In genomic region chr7:46415818-46416425, GRCm38 (mm10) we compare ENCODE assay signal across 25 mouse cellular contexts. TPM values are rescaled to one million over a fixed set of nuclear protein-coding genes. Genes with fewer than 3 reads are reported as not detected.
DNase-seq lines count a peak whose midpoint lies in the region; ATAC-seq and TF ChIP-seq lines count a peak whose summit lies in the region.
"Had no signal": no experiment of that assay in that cellular context is flagged by ENCODE, and none has a peak within 500 bp of the region (broad histone marks: within the 10 kb centered on the region; RNA-seq: fewer than 3 reads in every experiment).

No protein-coding gene starts in this region.

- H3K4me2 ChIP-seq in forebrain, embryonic 15.5 days (replicated peaks), result no peak overlapping the region
- H3K4me2 ChIP-seq: embryonic facial prominence, embryonic 12.5 days; forebrain, embryonic 12.5 days; heart, embryonic 15.5 days; hindbrain, embryonic 14.5 days; limb, embryonic 12.5 days; liver, embryonic 11.5 days; midbrain, embryonic 12.5 days; neural tube, embryonic 15.5 days had no signal

- H3K9ac ChIP-seq in forebrain, embryonic 15.5 days (replicated peaks), result no peak overlapping the region
- H3K9ac ChIP-seq: embryonic facial prominence, embryonic 12.5 days; forebrain, embryonic 12.5 days; heart, embryonic 15.5 days; hindbrain, embryonic 14.5 days; limb, embryonic 12.5 days; liver, postnatal 0 days; midbrain, embryonic 12.5 days; neural tube, embryonic 15.5 days had no signal

- H3K27me3 ChIP-seq in forebrain, embryonic 15.5 days, result no peaks in the 10 kb centered on the region
- no peaks in the 10 kb centered on the region for H3K27me3 ChIP-seq in forebrain, embryonic 10.5 days (ENCODE audit: poor library complexity, severe bottlenecking)
- H3K27me3 ChIP-seq in Patski, result peaks cover 5% of the 10 kb centered on the region
- H3K27me3 ChIP-seq: neural tube, embryonic 15.5 days had no signal

- POLR2A ChIA-PET in Patski (lab: Charles Lee), result no interaction called here

- H3K27ac ChIP-seq in forebrain, embryonic 15.5 days (replicated peaks), result 0 out of 2 replicates have a peak overlapping the region, but pooled peaks have one; percentile 17
- no peak overlapping the region for H3K27ac ChIP-seq in forebrain, embryonic 10.5 days
- H3K27ac ChIP-seq: embryonic facial prominence, embryonic 12.5 days; forebrain, embryonic 12.5 days; heart, embryonic 15.5 days; hindbrain, embryonic 14.5 days; limb, embryonic 12.5 days; midbrain, embryonic 12.5 days; neural tube, embryonic 15.5 days had no signal

- H3K4me3 ChIP-seq in forebrain, embryonic 15.5 days, result no peak overlapping the region
- no peak overlapping the region for H3K4me3 ChIP-seq in forebrain, embryonic 10.5 days
- H3K4me3 ChIP-seq: embryonic facial prominence, embryonic 12.5 days; forebrain, embryonic 12.5 days; heart, embryonic 15.5 days; limb, embryonic 12.5 days; midbrain, embryonic 12.5 days; neural tube, embryonic 15.5 days had no signal

- no peak for TF ChIP-seq CTCF in Patski (IDR thresholded peaks at IDR 0.05)

- DNase-seq in forebrain, embryonic 10.5 days (ENCODE audit: extremely low spot score, low spot score), result no peak
- peak; percentile 50 for DNase-seq in layer of hippocampus, adult 9-11 months
- DNase-seq in layer of hippocampus, adult 9-10 months (ENCODE audit: low spot score), result no peak
- DNase-seq in Muller cell, postnatal 12 days (ENCODE audit: inconsistent ontology term), result peak; percentile 32
- DNase-seq in Patski (ENCODE audit: low read depth, low spot score), result no peak
- no peak for DNase-seq in T-cell, adult 2 months (ENCODE audit: low spot score)
- no peak for DNase-seq in spleen, adult 12 weeks (ENCODE audit: low spot score)
- DNase-seq: adrenal gland, postnatal 14 days; heart, postnatal 36 days; kidney, adult 8-10 months; kidney, postnatal 10 days; liver, postnatal 0 days; right cerebral cortex, postnatal 14 days; thymus, postnatal 14 days had no signal

- in situ Hi-C loops in Patski (cut with MboI; ENCODE audit: low pct_unique_long_range_greater_than_20kb), result no loop called here

- CTCF ChIA-PET in Patski (lab: Charles Lee), result no interaction called here

- 0 out of 2 replicates have a peak, but pooled peaks cover 4% of the 10 kb centered on the region for H3K4me1 ChIP-seq in forebrain, embryonic 15.5 days
- no peaks in the 10 kb centered on the region; the same call in 1 of the 2 replicates for H3K4me1 ChIP-seq in forebrain, embryonic 10.5 days
- H3K4me1 ChIP-seq: embryonic facial prominence, embryonic 12.5 days; forebrain, embryonic 12.5 days; heart, embryonic 15.5 days; midbrain, embryonic 12.5 days had no signal

- no peaks in the 10 kb centered on the region for H3K36me3 ChIP-seq in forebrain, embryonic 15.5 days
- H3K36me3 ChIP-seq in forebrain, embryonic 10.5 days (replicated peaks), result no peaks in the 10 kb centered on the region
- H3K36me3 ChIP-seq: embryonic facial prominence, embryonic 12.5 days; forebrain, embryonic 12.5 days; heart, embryonic 15.5 days; limb, embryonic 12.5 days; midbrain, embryonic 12.5 days; neural tube, embryonic 15.5 days had no signal

- H3K9me3 ChIP-seq in forebrain, embryonic 15.5 days, result no peaks in the 10 kb centered on the region
- H3K9me3 ChIP-seq in forebrain, embryonic 10.5 days, result no peaks in the 10 kb centered on the region
- H3K9me3 ChIP-seq: embryonic facial prominence, embryonic 12.5 days; forebrain, embryonic 12.5 days; heart, embryonic 15.5 days; limb, embryonic 12.5 days; midbrain, embryonic 12.5 days; neural tube, embryonic 15.5 days had no signal

- ATAC-seq in forebrain, embryonic 15.5 days (replicated peaks), result no peak
- ATAC-seq in Patski, result peak; percentile 25
- ATAC-seq: liver, postnatal 0 days; lung, postnatal 0 days had no signal

- WGBS in forebrain, embryonic 15.5 days, result 69% methylated on average over 14 of the region's 14 CpGs
- WGBS in forebrain, embryonic 10.5 days, result 87% methylated on average over 14 of the region's 14 CpGs

RNA-seq across cellular contexts. Expression of gene Kcnc1, which starts 19.6 kb away (rescaled TPM):
- 9.2 and 10.0 TPM in 2 replicates for polyA plus RNA-seq in forebrain, embryonic 15.5 days (2015; fragmentation: Nextera tagmentation; extraction: Ambion mirVana)
- 0.20 and 0.24 TPM in 2 replicates for polyA plus RNA-seq in forebrain, embryonic 10.5 days (2016; fragmentation: Nextera tagmentation; extraction: Ambion mirVana)
- polyA plus RNA-seq in Patski (2021), result 0.01 TPM
- polyA plus RNA-seq: heart, embryonic 15.5 days; liver, postnatal 0 days had no signal

RNA-seq across cellular contexts. Expression of gene Myod1, which starts 39.6 kb away (rescaled TPM):
- 0.09 TPM in 1 of 2 replicates, not detected in the other for polyA plus RNA-seq in forebrain, embryonic 15.5 days (2015; fragmentation: Nextera tagmentation; extraction: Ambion mirVana)
- polyA plus RNA-seq in forebrain, embryonic 10.5 days (2016; fragmentation: Nextera tagmentation; extraction: Ambion mirVana), result not detected in 2 replicates
- not detected for polyA plus RNA-seq in Patski (2021)
- polyA plus RNA-seq: intestine, embryonic 14.5 days; liver, postnatal 0 days; lung, postnatal 0 days; midbrain, embryonic 12.5 days had no signal

Comparison
In these comparisons a context has a peak if more than half of its experiments do, and no peak if none do; other contexts are left out.
1. DNase-seq: peak in layer of hippocampus, adult 9-11 months (single experiment) and Muller cell, postnatal 12 days (single experiment); none in forebrain, embryonic 10.5 days (single experiment), layer of hippocampus, adult 9-10 months (single experiment), Patski (single experiment), T-cell, adult 2 months (single experiment) and spleen, adult 12 weeks (single experiment).